Mouse (Mus musculus) induced T-regulatory cell, adult 2 months (primary cell): ENCODE data around the gene Gsc2.
"Not testable (repeated sequence)": the region's sequence is repeated elsewhere in the genome, so short reads cannot be mapped to it uniquely, and the experiment has no call there.

ENCODE experiments used
- DNase-seq: peaks from one replicate; pipeline ENCODE4 v3.0.0-alpha.2; 2012; ENCODE audit warnings: low read depth

The Gsc2 gene

DNA sequence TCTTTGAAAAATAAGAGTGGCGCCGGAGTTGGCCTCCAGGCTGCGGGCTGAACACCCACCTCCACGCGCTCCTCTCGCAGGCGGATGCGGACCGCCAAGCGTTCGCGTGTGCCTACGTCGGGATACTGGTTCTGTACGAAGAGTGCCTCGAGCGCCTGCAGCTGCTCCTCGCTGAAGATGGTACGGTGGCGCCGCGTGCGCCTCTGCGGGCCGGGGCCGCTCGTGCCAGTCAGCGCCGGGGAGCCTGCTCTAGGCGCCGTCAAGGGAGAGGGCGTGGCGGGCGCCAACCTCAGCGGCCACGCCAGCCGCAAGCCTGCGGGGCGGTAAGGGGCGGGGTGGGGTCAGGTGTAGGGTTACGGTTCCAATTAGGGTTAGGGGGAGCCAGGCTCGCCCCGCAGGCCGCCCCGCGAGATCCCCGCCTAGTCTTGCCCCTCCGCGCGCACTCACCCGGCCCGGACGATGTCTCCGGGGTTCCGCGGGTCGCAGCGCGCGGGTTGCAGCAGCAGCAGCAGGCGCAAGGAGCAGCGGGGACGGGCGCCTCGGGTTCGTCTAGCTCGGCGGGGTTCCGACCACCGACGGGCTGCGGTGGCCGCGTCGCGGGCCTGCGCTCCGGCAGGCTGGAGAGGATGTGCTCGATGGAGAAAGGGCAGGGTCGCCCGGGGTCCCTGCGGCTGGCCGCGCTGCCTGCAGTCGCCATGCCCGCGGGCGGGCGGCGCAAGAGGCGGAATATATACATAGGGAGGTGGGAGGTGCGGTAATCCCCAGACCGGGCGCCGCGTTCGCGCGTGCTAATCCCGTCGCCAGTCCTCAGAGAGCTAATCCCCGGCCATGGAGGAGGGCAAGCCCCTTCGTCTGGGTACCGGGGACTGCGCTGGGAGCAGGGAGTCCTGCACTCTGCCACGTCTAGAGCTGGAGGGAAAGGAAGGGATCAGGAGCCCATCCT is at the start of gene Gsc2:
TSS of gene Gsc2 (minus strand) at position 753 of the 943 bp plus-strand sequence.
- peak; percentile 44 for DNase-seq

DNA sequence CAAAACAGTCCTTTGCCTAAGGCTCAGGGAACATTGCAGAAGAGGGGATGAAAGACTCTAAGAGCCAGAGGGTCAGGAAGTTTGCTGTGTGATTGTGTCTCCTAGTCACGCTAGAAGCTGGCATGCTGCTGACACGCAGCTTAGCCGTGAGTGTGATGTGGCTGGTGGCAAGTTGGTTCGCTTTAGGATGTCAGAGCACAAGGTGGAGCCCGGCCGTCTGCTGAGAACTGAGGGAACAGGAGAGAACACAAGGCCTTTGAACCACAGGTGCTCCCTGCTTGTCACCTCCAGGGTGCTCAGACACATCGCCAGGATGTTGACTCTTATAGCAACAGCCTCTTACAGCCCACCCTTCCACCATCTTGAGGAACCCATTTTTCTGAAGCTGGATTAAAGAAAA is 47.2 kb upstream of the Gsc2 start:
- no peak for DNase-seq

DNA sequence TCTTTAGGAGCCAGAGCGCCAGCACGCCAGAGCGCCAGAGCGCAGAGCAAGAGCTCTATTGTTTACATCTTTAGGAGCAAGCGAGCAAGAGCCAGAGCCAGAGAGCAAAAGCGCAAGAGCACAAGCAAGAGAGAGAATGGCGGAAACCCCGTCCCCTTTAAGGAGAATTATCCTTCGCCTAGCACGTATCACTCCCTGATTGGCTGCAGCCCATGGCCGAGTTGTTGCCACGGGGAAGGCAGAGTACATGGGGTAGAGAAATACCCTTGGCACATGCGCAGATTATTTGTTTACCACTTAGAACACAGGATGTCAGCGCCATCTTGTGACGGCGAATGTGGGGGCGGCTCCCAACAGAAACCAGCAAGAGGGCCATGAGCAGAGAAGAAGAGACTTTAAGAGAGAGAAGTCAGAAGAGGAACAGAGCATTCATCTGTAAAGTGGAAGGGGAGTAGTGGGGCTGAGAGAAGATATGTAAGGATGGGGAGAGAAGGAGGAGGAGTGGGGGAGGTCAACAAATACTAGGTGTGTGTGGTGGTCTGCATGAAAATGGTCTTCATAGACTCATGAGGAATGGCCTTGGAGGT is 41.3 kb upstream of the Gsc2 start:
- DNase-seq, result not testable (repeated sequence)

DNA sequence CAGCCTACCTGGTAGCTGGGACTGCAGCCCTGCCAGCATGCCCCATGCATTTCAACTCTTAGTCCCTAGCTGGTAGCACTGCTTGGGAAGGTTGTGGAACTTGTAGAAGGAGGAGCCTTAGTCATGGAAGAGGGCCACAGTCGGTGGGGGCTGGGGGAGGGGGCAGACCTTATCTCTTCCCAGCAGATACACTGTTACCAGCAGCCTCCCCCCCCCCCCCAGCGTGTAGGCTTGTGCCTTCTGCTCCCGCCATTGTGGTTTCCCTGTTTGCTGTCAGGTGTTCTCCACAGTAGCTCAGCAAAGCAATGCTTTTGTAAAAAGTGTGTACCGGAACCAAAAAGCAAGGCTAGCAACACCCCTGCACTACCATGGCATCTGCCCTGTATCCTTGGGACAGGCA is 36.8 kb upstream of the Gsc2 start:
- no peak for DNase-seq

DNA sequence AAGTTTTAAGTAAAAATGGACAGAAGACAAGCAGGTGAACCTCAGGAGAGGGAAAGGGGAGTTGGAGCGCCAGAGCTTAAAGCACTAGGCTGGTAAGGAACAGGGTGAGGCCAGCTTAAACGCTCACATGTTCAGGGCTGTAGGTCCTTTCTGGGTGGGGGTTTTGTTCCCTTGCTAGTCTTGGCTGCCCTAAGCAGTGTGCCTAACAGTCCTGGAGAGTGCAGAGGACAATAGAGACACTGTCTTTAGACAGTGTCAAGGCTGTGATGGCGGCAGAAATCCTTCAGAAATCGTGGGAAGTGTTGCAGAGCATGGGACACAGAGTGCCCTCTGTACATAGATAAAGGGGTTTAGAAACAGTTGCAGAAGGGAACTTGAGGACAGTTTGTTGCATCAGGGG is 35.2 kb upstream of the Gsc2 start:
- no peak for DNase-seq

DNA sequence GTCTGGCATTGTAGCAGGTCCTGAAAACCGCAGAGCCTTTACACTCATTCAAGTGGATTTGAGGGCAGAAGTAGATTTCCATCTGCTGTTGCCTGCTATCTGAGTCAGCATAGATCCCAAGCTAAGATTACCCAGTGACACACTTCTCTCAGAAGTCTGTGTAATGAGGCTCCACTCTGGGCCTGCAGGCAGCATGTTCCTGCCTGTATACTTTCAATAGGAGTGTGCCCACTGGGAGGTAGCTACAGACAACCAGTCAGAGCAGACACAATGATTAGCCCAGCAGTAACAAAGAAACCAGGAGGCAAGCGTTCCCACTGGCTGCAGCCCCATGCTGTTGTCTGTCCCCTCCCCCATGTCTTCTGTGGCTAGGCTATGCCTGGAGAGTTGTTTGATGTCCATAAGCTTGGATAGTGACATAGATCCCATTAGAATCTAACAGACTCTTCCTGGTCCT is 34.6 kb upstream of the Gsc2 start:
- DNase-seq, result no peak

DNA sequence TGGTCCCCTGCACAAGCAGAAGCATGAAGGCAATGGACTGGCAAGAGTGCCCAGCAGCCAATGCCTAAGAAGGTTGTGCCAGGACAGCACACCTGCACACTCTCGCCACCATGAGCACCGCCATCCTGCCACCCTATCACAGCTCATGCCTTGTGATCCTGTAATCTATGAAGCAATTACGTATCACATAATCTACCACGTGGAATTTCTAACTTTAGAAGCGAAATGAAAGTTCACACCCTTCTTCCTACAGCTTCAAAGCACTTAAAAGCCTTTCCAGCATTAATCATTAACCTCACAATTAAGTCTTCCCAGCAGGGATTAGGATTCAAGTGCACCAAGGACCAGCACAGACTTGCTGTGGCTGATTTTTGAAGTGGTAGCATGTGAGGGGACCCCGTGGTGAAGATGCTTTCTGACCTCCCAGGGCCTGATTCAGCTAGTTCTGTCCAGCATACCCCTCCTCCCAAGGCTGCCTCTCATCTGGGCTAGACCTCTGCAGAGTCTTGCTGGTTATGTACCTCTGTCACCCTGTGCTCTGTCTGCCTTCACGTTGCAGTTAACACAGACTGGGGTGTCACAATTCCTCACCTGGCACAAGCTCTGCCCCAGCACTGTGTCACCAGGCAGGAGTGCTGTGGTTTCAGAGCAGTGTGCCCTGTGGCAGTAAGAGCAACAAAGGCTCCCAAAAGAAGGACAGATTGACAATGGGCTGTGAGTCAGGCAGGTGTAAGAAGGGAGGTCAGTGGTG is 30.4 kb upstream of the Gsc2 start:
- DNase-seq, result no peak

DNA sequence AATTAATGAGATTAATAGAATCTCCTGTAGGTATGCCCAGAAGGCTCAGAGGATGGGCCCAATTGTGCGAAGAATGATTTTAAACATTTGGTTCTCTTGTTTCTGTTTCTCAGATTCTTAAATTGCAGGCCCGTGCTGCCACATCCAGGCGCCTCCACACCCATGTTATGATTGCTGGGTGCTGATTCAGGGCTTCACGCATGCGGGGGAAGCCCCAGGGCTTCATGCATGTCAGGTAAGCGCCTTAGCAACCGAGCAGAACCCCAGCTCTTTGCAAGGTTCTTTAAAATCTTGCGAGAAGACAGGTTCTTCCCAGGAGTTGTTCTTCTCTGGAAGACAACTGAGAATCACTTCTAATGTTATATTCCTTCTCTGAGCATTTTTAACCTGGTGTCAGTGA is 28.6 kb upstream of the Gsc2 start:
- no peak for DNase-seq

DNA sequence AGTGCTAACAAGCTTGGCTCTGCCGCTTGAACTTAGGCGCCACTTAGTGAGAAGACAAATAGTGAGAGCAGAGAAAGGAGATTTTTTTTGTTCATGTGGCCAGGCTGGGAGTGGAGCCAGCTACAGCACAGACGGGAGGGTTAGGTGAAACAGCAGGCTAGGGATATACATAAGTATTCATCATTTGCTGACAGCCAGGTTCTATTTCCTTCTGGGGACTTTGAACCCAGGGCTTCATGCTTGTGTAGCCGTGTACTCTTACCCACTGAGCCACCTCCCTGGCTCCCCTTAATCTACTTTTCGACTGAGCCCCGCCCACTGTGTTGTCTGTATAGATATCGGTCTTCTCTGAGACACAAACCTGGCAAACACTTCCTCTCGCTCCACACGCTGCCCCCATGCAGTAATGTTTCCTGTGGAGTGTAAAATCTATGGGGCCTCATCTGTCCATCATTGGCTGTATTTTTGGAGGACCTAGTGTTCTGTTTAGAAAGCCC is 24.4 kb upstream of the Gsc2 start:
- no peak for DNase-seq

DNA sequence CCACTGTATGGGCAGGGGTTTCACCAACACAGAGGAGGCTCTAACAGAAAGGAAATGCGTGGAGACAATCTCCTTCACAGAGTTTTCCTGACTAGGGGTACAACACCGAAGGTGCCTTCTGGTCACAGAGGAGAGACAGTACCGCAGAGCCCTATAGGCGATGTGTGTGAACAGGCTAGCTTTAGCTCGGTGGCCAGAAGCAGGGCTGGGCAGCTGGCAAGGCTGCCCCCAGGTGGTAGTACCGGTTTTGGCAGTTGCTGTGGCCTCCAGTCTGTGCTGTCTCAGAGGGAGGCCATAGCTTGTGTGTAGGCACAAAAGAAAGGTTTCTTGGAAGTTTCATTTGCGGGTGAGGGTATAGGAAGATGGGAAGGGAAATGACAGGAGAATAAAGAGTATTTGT is 24.0 kb upstream of the Gsc2 start:
- DNase-seq, result peak; percentile 73

DNA sequence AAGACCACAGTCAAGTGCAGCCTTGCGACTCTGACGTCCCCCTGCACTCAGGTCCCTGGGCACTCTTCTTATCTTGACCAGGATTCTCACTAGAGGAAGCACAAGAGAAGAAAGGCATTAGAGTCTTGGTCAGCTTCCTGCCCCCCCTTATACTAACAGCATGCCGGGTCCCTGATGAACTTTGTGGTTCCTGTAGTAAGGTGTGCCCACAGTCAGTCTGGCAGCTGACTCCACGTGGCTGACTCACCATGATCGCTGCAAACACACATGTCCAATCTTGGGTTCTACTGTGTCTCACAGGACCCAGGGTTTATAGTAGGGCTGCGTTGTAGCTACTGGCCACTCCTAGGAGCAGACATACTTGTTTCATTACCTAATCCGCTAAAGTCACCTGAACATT is 23.3 kb upstream of the Gsc2 start:
- DNase-seq, result no peak

DNA sequence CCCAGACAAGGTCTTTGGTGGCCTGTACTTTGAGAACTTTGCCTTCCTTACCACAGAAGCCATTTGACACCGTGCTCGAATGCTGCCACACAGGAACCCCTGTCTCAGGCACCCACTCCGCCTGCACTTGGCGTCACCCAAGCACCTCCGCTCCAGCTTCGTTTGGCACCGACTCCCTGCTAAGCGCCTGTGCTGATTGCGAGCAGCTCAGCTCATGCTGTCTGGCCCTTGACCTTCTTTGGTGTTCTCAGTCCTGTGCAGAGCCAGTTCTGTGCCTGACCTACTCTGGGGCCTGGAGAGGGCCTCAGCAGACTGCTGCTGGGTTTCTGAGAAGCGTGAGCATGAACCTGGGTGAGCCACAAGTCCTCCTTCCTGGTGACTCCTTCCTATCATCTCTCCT is 21.9 kb upstream of the Gsc2 start:
- no peak for DNase-seq

DNA sequence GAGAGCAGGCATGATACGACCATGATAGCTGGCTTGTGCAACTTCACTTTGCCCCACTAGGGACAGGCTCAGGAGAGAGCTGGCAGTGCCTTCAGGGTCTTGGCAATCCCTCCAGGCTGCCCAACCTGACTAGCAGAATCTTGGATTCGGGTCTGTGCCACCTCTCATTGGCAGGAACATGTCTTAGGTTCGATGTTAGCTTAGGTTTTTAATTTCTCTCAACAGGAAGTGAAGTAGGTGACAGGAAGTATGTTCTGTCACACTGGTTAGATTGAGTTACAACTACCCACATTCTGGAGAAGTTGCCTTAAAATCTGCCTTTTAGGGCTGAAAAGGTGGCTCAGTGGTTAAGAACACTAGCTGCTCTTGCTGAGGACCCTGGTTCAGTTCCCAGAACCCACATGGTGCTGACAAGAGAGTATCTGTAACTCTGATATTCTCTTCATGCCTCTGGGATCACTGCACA is 19.6 kb upstream of the Gsc2 start:
- DNase-seq, result peak; percentile 35

DNA sequence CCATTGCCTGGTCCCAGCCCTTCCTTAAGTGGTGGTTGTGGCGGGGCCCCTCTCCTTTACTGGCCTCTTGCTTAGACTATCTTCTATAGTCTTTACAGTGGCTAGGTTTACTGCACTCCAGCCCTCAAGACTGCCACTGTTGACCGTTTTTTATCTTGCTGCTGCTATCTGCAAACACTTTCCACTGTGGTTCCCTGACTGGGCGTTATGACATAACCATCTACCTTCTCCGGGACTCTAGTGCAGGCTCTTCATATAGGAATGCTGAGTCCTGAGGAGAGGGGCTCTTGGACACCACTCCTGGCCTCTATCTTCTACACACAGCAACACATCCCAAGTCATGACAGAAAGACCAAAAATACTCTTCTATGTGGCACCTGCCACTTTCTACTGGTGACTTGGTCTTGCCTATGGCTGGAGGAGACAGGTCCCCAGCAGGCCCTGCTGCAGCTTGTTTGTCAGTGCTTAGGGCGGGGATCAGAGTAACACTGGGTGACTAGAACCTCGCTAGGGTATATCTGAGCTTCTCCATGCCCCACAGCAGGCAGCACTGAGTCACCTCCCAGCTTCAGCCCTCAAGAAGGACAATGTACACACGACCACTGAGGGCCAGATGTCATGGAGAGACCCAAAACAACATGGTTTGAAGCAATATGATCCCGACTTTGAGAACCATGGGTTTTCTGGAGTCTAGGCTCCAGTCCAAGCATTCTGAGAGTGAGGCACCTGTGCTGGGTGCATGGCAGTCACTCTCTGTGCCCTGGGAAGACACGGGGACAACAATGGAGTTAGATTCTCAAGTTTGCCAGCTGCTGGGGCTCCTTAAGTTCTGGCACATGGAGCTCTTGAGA is 19.0 kb upstream of the Gsc2 start:
- no peak for DNase-seq

DNA sequence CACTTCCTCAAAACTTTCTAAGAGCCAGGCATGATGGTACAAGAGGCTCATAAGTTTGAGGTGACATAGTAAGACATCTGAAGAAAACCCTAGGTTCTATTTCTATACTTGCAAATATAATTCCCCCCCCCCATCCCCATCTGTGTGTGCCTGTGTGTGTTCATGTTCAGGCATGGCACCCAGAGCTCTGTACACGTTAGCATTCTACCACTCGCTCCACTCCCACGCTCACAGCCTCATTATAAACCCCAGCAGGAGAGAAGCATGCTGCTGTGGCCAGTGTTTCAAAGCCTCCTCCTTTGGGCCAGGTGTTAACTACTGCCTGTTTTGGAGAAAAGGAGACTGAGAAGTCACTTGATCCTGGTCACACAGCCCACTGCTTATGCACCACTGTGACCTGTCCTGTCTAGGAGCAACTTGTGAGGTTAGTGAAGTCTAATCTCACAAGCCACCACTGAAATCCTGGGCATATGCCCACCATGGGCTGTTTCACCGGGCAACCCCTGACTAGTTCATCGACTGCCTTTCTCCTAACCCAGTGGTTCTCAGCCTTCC is 17.1 kb upstream of the Gsc2 start:
- no peak for DNase-seq

DNA sequence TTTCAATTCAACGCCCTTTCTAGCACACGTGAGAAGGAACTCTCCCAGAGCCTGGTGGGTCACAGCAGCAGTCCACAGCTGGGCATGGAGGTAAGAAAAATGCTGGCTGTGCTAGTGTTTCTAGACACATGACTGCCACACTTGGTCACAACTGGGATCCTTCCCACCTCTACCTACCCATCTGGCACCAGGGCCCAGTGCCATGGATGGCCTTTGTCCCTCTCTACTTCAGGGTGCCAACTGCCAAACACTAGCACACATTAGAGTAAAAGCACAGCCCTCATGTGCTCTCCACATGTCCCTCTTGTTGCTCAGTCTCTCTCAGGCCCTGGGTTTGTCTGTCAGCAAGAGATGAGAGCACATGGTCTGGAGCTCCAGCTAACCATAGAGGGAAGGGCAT is 14.8 kb upstream of the Gsc2 start:
- no peak for DNase-seq

DNA sequence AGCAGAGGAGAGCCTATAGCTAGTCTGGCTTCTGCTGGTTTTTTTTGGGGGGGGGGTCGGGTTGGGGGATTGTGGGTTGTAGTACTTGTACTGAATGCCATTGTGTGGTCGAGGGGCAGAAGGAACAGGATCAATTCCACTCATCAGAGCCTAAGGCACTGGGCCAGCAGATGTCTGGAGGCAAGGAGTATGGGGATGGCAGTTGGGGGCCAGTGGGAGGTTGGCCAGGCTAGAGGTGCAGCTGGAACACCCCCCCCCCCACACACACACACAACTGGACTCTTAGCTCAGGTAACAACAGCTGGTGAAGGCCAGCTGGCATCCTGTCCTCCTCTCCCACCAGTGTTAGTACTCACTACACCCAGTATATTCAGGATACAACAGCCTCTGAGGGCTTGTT is 14.4 kb upstream of the Gsc2 start:
- no peak for DNase-seq

DNA sequence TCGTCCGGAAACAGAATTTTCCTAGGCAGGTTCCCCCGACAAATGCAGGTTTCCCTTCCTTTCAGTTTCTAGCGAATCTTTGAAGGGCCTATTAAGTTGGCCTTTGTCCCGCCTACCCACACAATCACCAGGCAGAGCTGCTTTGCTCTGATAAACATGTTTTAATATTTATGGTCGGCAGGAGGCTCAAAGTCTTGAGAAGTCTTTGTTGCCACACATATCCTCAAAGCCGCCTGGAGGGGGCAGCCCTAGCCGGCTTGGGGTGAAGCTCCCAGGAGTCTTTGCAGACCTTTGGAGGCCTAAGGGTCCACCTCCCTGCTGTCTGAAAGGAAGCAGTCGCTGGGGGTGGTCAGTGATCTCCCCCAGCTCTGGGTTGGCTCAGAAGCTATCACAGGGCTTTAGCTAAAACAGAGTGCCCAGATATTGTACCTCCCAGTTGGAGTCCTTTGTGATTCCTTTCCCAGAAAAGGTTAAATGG is 13.8 kb upstream of the Gsc2 start:
- peak; percentile 93 for DNase-seq

DNA sequence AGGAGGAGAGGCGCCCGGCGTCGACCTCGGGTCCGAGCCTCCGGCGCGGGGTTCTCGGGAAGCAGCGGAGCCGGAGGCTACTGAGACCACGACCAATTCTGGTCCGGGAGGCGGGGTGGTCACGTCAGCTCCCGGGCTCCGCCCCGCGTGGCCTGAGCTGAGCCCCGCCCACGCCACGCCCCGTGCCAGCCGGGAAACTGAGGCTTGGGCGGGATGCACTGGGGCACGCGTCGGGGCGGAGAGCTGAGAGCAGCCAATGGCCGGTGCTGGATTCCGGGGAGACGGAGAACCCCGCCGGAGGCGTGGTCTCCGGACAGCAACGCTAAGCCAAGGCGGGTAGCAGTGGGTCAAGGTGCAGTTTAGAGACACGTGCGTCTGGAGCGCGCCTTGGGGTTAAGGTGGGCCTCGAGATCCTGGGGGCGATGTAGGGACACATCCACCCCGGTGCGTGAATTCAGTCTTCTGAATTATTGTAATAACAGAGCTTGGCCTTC is 13.3 kb upstream of the Gsc2 start, which contains the start of gene Slc25a1:
TSS of gene Slc25a1 (minus strand) at position 133 of the 494 bp plus-strand sequence.
- DNase-seq, result peak; percentile 81

DNA sequence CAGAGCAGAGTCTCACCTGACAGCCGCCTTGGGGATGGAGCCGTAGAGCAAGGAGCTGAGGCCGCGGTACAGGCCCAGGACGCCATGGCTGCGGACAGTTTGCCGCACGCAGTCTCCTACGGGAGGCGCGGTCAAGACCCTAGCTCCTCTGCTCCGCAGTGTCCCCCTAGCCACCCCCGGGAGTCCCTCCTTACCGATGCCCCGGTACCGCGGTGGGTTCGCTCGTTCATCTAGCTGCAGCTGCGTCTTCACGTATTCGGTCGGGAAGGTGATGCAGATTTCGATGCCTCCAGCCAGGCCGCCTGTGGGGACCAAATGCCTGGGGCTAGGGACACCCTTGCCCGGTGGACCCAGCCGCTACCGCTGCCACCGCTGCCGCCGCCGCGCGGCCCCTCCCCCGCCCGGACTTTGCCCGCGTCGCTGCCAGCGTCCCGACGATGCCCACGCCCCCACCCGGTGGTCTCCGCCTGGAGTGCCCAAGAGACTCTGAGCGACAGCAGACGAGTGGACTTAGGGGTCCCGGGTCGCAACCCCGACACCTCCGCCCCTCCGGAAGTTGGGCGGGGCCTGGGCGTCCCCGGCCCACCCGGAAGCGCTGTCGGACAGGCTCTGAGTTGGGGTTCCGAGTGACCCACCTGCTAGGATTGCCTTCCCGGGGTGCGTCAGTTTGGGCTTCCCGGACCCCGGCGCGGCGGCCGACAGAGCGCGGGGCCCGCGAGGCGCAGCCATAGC is 12.7 kb upstream of the Gsc2 start:
- DNase-seq, result peak; percentile 69
